Mouse (Mus musculus) liver, postnatal 0 days (tissue): Measurements from ENCODE around the gene Cd209g. TPM values are rescaled to one million over a fixed set of nuclear protein-coding genes. Genes with fewer than 3 reads are reported as not detected.
A peak's percentile ranks its signal among the peaks of the same experiment; 100 is the strongest.
"Not testable (repeated sequence)": the region's sequence is repeated elsewhere in the genome, so short reads cannot be mapped to it uniquely, and the experiment has no call there.

Source experiments
- ATAC-seq: fragments of 200-750 bp; cut with Nextera tagmentation; 2 replicates; pipeline ENCODE4 v1.8.0; 2017; ENCODE audit warnings: mild to moderate bottlenecking, moderate library complexity
- DNase-seq: peaks from one replicate; pipeline ENCODE4 v3.0.0-alpha.2; 2016
- H3K27ac ChIP-seq: fragments of 300-500 bp; sonication (generic); 2 replicates; pipeline ENCODE4 v1.5.1; 2014; ENCODE audit warnings: antibody characterized with exemption, moderate library complexity, mild to moderate bottlenecking, low read depth
- H3K27me3 ChIP-seq: fragments of 300-500 bp; sonication (generic); 2 replicates; pipeline ENCODE4 v1.6.1; 2014; ENCODE audit warnings: low read length, control low read depth, mixed read lengths; ENCODE audit not compliant: insufficient read depth
- H3K36me3 ChIP-seq: fragments of 300-500 bp; sonication (generic); replicated peaks from 2 replicates; pipeline ENCODE4 v1.6.1; 2014; ENCODE audit warnings: mild to moderate bottlenecking, control low read depth, low read length, moderate library complexity, mixed read lengths; ENCODE audit not compliant: insufficient read depth
- H3K4me1 ChIP-seq: fragments of 300-500 bp; sonication (generic); 2 replicates; pipeline ENCODE4 v1.6.1; 2014; ENCODE audit warnings: antibody characterized with exemption, mild to moderate bottlenecking, control low read depth; ENCODE audit not compliant: insufficient read depth
- H3K4me2 ChIP-seq: fragments of 300-500 bp; sonication (generic); 2 replicates; pipeline ENCODE4 v1.6.1; 2014; ENCODE audit warnings: low read depth, mild to moderate bottlenecking, low read length, moderate library complexity, mixed read lengths
- H3K4me3 ChIP-seq: fragments of 300-500 bp; sonication (generic); 2 replicates; pipeline ENCODE4 v1.5.1; 2014; ENCODE audit warnings: low read depth, low read length
- H3K9ac ChIP-seq: fragments of 300-500 bp; sonication (generic); replicated peaks from 2 replicates; pipeline ENCODE4 v1.6.1; 2014; ENCODE audit warnings: mild to moderate bottlenecking, moderate library complexity
- H3K9me3 ChIP-seq: fragments of 300-500 bp; sonication (generic); 2 replicates; pipeline ENCODE4 v1.6.1; 2016; ENCODE audit warnings: mild to moderate bottlenecking, control low read depth, low read length, mixed read lengths
- CTCF ChIP-seq: sonication (generic); IDR thresholded peaks from 2 replicates; pipeline ENCODE4 v1.5.1; 2016; ENCODE audit warnings: antibody characterized with exemption, low read depth
- EP300 ChIP-seq: IDR thresholded peaks from 2 replicates; pipeline ENCODE4 v1.6.1; 2016; ENCODE audit warnings: antibody characterized with exemption, low read depth, mild to moderate bottlenecking
- WGBS: fragments of 180-500 bp; shearing (Covaris S2); extraction: QIAGEN DNeasy Blood & Tissue Kit; methylation state at CpG from one replicate; pipeline ENCODE4 v1.1.7; 2014; ENCODE audit not compliant: insufficient replicate concordance; 5-methylcytosine and 5-hydroxymethylcytosine counted together
- polyA plus RNA-seq: library from polyadenylated mRNA; unstranded; fragments of >200 nt; fragmentation: Nextera tagmentation; extraction: Ambion mirVana; gene quantifications from 2 replicates; pipeline ENCODE4 v1.2.1, GENCODE M21; 2015

The Cd209g gene
- 0.13 TPM in 1 of 2 replicates, not detected in the other for polyA plus RNA-seq

DNA sequence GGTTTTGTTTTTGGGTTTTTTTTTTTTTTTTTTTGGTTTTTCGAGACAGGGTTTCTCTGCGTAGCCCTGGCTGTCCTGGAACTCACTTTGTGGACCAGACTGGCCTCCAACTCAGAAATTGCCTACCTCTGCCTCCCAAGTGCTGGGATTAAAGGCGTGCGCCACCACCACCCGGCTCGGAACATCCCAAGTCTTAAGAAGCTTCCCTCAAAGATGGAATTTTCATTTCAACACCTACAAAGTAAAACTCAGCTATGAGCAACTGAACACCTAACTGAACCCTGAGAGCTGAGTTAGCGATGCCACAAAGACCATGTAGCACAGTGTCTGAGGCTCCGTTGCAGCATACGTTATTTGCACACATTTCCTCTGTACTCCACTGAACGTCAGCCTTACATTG lies at the start of gene Cd209g:
TSS of gene Cd209g (plus strand) at position 301 of the 400 bp plus-strand sequence.
- DNase-seq (no peak), ATAC-seq (no peak)
- no peak within 1 kb of the TSS for H3K4me3 ChIP-seq
- H3K9ac ChIP-seq = no peak within 1 kb of the TSS
- H3K36me3 ChIP-seq = no peaks in the 10 kb centered on the region
- TF ChIP-seq EP300 (no peak), CTCF (no peak)
- H3K4me1 ChIP-seq = no peaks in the 10 kb centered on the region
- no peaks in the 10 kb centered on the region for H3K27me3 ChIP-seq
- 84% methylated on average over 10 of the region's 10 CpGs for WGBS
- H3K9me3 ChIP-seq = no peaks in the 10 kb centered on the region
- H3K27ac ChIP-seq = no peak within 1 kb of the TSS
- H3K4me2 ChIP-seq = no peak within 1 kb of the TSS

- not testable (repeated sequence) for H3K27ac ChIP-seq, H3K4me3 ChIP-seq, H3K36me3 ChIP-seq, H3K9ac ChIP-seq, DNase-seq, H3K27me3 ChIP-seq, H3K4me1 ChIP-seq, H3K9me3 ChIP-seq, H3K4me2 ChIP-seq
- ATAC-seq = peak; percentile 55; the same call in 1 of the 2 replicates
- WGBS = 46% methylated on average over 31 of the region's 33 CpGs
Observed at GRCm38 (mm10) chr8:4087180-4087722, 46.6 kb upstream of the Cd209g start.

DNA sequence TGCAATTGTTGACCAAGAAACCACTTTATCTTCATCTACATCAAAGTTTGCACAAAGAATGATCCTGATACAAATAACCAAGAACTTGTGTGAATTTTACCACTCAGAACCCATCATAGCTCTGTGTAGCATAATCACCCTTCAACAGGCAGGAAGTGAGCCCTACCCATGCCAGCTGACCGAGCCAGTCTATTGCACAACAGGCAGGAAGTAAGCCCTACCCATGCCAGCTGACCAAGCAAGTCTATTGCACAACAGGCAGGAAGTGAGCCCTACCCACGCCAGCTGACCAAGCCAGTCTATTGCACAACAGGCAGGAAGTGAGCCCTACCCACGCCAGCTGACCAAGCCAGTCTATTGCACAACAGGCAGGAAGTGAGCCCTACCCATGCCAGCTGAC lies 45.4 kb upstream of the Cd209g start:
- not testable (repeated sequence) for H3K27me3 ChIP-seq, H3K4me1 ChIP-seq, DNase-seq, H3K36me3 ChIP-seq, H3K9ac ChIP-seq, H3K27ac ChIP-seq, H3K4me2 ChIP-seq, H3K4me3 ChIP-seq, ATAC-seq, H3K9me3 ChIP-seq
- WGBS = 62% methylated on average over 3 of the region's 3 CpGs

GRCm38 (mm10) chr8:4105735-4106134 lies 28.2 kb upstream of the Cd209g start, which contains the start of gene Cd209f:
Gene Cd209f (minus strand): TSS chr8:4105835.
- not testable (repeated sequence) for H3K4me3 ChIP-seq, H3K9ac ChIP-seq, DNase-seq, H3K4me2 ChIP-seq, ATAC-seq, H3K27ac ChIP-seq, H3K9me3 ChIP-seq, H3K27me3 ChIP-seq, H3K4me1 ChIP-seq, H3K36me3 ChIP-seq
- 50% methylated on average over 1 of the region's 2 CpGs for WGBS

- Histone ChIP-seq H3K4me2 (no peak overlapping the region), H3K4me1 (no peaks in the 10 kb centered on the region), H3K36me3 (no peaks in the 10 kb centered on the region), H3K4me3 (no peak overlapping the region), H3K27ac (no peak overlapping the region), H3K9me3 (no peaks in the 10 kb centered on the region), H3K9ac (no peak overlapping the region), H3K27me3 (no peaks in the 10 kb centered on the region)
- WGBS = 11% methylated on average over 12 of the region's 12 CpGs
- DNase-seq = peak; percentile 80
- peak; percentile 70; the same call in 1 of the 2 replicates for ATAC-seq
- peak; percentile 88 for TF ChIP-seq CTCF
- no peak for TF ChIP-seq EP300
Observed at GRCm38 (mm10) chr8:4139660-4140646, 6.1 kb downstream of the Cd209g start.

DNA sequence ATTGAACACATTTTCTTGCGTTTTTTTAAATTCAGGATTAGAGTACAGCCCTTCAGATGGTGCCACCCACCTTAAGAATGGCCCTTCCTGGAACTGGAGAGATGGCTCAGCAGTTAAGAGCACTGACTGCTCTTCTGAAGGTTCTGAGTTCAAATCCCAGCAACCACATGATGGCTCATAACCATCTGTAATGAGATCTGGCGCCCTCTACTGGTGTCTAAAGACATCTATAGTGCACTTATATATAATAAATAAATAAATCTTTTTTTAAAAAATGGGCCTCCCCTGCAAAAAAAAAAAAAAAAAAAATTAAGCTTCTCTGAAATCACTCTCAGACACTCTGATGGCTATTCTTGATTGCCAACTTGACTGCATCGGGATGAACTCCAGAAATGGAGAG lies 7.8 kb downstream of the Cd209g start:
- no peaks in the 10 kb centered on the region for H3K4me1 ChIP-seq
- WGBS = 52% methylated on average over 3 of the region's 3 CpGs
- ATAC-seq = no peak
- H3K36me3 ChIP-seq = no peaks in the 10 kb centered on the region
- TF ChIP-seq CTCF (peak; percentile 12; the same call in 1 of the 2 replicates), EP300 (no peak)
- H3K4me2 ChIP-seq = no peak overlapping the region
- no peak overlapping the region for H3K9ac ChIP-seq
- no peak overlapping the region for H3K4me3 ChIP-seq
- H3K27me3 ChIP-seq = no peaks in the 10 kb centered on the region
- H3K9me3 ChIP-seq = no peaks in the 10 kb centered on the region
- no peak overlapping the region for H3K27ac ChIP-seq
- no peak for DNase-seq
